Mouse (Mus musculus) gastrocnemius, postnatal 10 days (tissue): ENCODE measurements around the gene Gm10065. TPM values are rescaled to one million over a fixed set of nuclear protein-coding genes. Genes with fewer than 3 reads are reported as not detected.
"Not testable (repeated sequence)": the region's sequence is repeated elsewhere in the genome, so short reads cannot be mapped to it uniquely, and the experiment has no call there.

Source experiments
- DNase-seq: peaks from one replicate; pipeline ENCODE4 v3.0.0; 2021; ENCODE audit warnings: mixed read lengths
- long read RNA-seq, 2 experiments: library from polyadenylated mRNA; stranded (forward); transcript quantifications; one replicate each; pipeline ENCODE4 v2.0.0; 2021
- total RNA-seq, 2 experiments: library from RNA; stranded (reverse); gene quantifications; 2 replicates each; pipeline ENCODE4 v1.2.3; 2021

Gm10065 gene
- not detected for total RNA-seq
- long read RNA-seq, experiment 1 = 0 reads
- long read RNA-seq, experiment 2 = 0 reads

GRCm38 (mm10) chr13:21478759-21479670 is at the start of gene Gm10065, which contains the start of gene Zkscan4:
Gene Gm10065, minus strand, starts transcription at chr13:21479441.
Gene Zkscan4, plus strand, starts transcription at chr13:21478907.
- peak; percentile 45 for DNase-seq

GRCm38 (mm10) chr13:21506221-21506649 is 27.0 kb upstream of the Gm10065 start:
- peak; percentile 77 for DNase-seq

GRCm38 (mm10) chr13:21502296-21502695 is 23.1 kb upstream of the Gm10065 start:
- DNase-seq = no peak

GRCm38 (mm10) chr13:21501182-21501581 is 21.9 kb upstream of the Gm10065 start, which contains the start of gene Gm11273:
Gene Gm11273, minus strand, starts transcription at chr13:21501418.
- DNase-seq = not testable (repeated sequence)

- no peak for DNase-seq
Measured at GRCm38 (mm10) chr13:21495080-21495479, 15.8 kb upstream of the Gm10065 start, which contains the start of gene AK157302. Gene AK157302, plus strand, starts transcription at chr13:21495223.

GRCm38 (mm10) chr13:21492847-21493246 is 13.6 kb upstream of the Gm10065 start:
- DNase-seq = no peak

GRCm38 (mm10) chr13:21486881-21487280 is 7.6 kb upstream of the Gm10065 start:
- DNase-seq = no peak

- no peak for DNase-seq
Measured at GRCm38 (mm10) chr13:21472427-21472826, 6.8 kb downstream of the Gm10065 start.

- DNase-seq = no peak
Measured at GRCm38 (mm10) chr13:21469097-21469496, 10.1 kb downstream of the Gm10065 start.

GRCm38 (mm10) chr13:21468061-21469019 is 10.9 kb downstream of the Gm10065 start, which contains the start of gene Nkapl:
Gene Nkapl, minus strand, starts transcription at chr13:21468509.
- peak; percentile 77 for DNase-seq

- DNase-seq = no peak
Measured at GRCm38 (mm10) chr13:21467336-21467735, 11.9 kb downstream of the Gm10065 start.

- DNase-seq = not testable (repeated sequence)
Measured at GRCm38 (mm10) chr13:21462516-21462915, 16.7 kb downstream of the Gm10065 start.

- no peak for DNase-seq
Measured at GRCm38 (mm10) chr13:21456347-21456746, 22.9 kb downstream of the Gm10065 start.

GRCm38 (mm10) chr13:21454133-21454532 is 25.1 kb downstream of the Gm10065 start:
- DNase-seq = no peak

- peak; percentile 65 for DNase-seq
Measured at GRCm38 (mm10) chr13:21453449-21453848, 25.8 kb downstream of the Gm10065 start, which contains the start of gene Zscan26. Gene Zscan26, minus strand, starts transcription at chr13:21453730.

GRCm38 (mm10) chr13:21453042-21453441 is 26.2 kb downstream of the Gm10065 start:
- no peak for DNase-seq

- DNase-seq = no peak
Measured at GRCm38 (mm10) chr13:21447856-21448614, 31.2 kb downstream of the Gm10065 start.

- DNase-seq = no peak
Measured at GRCm38 (mm10) chr13:21446796-21447195, 32.4 kb downstream of the Gm10065 start.

GRCm38 (mm10) chr13:21441207-21441572 is 38.1 kb downstream of the Gm10065 start:
- DNase-seq = no peak

GRCm38 (mm10) chr13:21440503-21441206 is 38.6 kb downstream of the Gm10065 start, which contains the start of gene Pgbd1:
Gene Pgbd1, minus strand, starts transcription at chr13:21441058.
- peak; percentile 41 for DNase-seq

- DNase-seq = no peak
Measured at GRCm38 (mm10) chr13:21435476-21435875, 43.8 kb downstream of the Gm10065 start.
